Mouse (Mus musculus): ENCODE results near the gene Slc44a4. TPM values are rescaled to one million over a fixed set of nuclear protein-coding genes. Genes with fewer than 3 reads are reported as not detected.

Gene Slc44a4
- polyA plus RNA-seq (2021; fragmentation: Nextera tagmentation): 0.48 TPM in 2 replicates
- long read RNA-seq, experiment 1, partial matches to known transcripts: 1 of 1 reads
- long read RNA-seq, experiment 1, other reads (novel, unspliced or antisense): 0 of 1 reads
- long read RNA-seq, experiment 2, partial matches to known transcripts: 3 of 3 reads
- long read RNA-seq, experiment 2, other reads (novel, unspliced or antisense): 0 of 3 reads

DNA sequence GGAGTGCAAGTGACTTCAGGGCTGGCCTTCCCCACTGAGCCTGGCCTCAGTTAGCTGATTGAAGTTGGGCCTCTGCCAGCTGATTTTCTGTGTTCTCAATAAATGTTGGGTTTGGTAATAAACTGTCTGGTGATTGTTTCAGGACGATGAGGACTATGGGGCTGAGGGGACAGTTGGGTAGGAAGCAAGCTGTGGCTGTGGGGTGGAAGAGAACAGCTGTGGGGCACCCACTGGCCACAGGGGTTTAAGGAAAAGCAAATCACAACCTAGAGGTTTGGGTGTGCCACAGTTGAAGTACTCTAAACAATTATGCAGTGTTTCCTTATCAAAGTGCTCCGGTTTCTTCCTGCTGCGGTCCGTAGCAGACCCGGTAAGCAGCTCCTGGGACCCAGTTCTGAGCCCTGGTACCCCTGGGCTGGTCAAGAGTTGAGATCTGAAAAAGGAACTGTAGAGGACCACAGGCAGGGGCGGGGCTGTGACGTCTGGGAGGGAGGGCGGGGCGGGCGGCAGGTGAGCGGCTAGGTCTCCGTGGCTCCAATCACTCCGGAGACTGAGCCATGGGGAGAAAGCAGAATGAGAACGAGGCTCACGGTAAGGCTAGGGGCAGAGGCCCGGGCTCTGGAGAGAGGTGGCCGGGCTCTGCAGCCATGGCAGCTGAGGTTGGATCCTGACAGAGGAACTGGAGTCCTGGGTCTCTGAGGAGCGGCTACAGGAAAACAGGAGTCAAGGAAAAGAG lies at the start of gene Slc44a4:
Gene Slc44a4 (plus strand): TSS at position 537 of the 736 bp plus-strand sequence.

DNA sequence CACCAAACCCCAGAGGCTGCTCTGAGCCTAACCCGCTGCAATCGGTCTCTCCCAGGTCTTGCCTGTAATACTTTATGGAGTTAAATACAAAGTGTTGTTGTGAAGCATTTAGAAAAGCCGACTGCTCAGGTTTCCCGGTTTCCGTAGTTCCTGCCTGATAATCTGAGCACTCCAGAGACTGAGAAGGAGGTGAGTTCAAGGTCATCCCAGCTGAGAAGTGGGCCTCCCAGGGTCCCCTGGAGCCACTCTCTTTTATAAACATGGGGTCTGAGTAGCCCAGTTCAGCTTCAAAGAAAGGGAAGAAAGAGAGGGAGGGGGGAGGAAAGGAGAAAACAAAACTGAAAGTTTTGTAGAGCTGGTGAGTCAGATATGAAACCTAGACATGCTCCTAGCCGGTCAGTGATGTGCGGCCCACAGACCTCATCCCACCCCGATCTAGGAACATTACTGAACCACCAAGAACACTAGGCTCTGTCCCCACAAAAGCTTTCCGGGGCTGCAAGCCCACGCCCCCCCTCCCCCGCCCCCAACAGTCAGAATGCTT lies 34.9 kb upstream of the Slc44a4 start, which contains the start of gene Zbtb12:
Gene Zbtb12 (plus strand): TSS at position 148 of the 544 bp plus-strand sequence.

DNA sequence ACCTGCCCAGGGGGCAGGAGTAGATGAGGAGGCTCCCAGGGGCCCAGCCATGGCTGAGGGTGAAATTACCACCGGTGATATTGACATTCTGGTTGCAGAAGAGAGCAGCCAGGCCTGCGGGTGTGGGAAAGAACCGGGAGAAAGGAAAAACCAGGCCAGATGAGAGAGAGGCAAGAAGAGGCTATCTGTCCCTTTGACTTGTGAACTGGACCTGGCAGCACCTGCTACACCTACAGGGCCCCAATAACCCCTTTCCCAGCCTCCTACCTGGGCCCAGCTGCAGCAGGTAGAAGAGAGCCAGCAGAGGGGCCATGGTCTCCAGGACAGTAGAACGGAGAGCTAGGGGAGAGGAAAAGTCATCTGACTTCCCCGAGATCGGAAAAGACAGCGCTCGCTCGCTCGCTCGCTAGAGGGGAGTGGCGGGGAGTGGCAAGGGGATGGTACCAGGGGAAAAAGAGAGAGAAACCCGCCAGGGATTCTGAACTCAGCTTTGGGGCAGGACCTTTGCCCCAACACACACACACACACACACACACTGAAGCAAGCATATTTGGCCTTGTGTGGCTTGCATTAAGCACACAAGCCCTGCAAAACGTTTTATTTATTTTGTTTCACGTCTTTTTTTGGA lies 32.5 kb upstream of the Slc44a4 start, which contains the start of gene Gm20547:
Gene Gm20547 (minus strand): TSS at position 360 of the 628 bp plus-strand sequence.

DNA sequence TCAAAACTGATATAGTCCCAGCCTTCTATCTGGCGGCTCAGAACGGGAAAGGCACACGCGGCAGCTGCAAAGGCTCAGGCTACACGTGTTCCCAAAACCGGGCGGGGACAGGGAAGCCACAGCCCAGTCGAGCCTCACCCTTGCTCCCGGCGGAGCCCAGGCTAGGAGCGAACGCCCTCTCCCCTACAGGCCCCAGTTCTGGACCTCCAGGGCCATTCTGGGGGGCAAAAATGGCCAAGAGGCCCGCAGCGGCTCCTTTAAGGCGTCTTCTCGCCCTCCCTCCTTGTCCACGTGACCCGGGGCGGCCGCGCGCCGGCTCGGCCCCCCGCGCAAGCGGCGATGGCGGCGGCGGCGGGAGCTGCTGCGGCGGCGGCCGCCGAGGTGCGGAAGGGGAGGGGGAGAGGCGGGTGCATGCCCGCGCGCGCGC lies 16.1 kb upstream of the Slc44a4 start, which contains the start of the genes C2 and Ehmt2:
Gene C2 (minus strand): TSS at position 106 of the 427 bp plus-strand sequence.
Gene Ehmt2 (plus strand): TSS at position 310 of the 427 bp plus-strand sequence.

DNA sequence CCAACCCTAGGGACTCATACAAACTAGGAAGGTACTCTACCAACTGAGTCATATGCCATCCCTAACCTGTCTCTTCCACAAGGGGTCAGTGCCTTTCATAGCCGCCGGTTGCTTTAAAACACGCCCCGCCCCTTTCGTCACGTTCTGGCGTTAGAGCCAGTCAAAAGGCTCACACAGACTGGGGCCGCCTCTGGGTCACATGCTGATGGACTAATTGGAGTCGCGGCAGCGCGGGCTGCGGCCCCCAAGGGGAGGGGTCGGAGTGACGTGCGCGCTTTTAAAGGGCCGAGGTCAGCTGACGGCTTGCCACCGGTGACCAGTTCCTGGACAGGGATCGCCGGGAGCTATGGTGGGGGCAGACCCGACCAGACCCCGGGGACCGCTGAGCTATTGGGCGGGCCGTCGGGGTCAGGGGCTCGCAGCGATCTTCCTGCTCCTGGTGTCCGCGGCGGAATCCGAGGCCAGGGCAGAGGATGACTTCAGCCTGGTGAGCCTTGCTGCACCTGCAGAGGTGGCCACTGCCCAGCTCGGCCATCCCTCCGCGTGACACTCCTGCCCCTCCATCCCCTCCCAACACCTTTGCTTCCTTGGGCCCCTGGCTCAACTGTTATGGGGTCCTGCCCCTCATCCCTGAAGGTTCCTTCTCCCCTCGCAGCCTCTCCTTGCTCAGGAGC lies 16.9 kb downstream of the Slc44a4 start, which contains the start of gene Neu1:
Gene Neu1 (plus strand): TSS at position 193 of the 674 bp plus-strand sequence.

DNA sequence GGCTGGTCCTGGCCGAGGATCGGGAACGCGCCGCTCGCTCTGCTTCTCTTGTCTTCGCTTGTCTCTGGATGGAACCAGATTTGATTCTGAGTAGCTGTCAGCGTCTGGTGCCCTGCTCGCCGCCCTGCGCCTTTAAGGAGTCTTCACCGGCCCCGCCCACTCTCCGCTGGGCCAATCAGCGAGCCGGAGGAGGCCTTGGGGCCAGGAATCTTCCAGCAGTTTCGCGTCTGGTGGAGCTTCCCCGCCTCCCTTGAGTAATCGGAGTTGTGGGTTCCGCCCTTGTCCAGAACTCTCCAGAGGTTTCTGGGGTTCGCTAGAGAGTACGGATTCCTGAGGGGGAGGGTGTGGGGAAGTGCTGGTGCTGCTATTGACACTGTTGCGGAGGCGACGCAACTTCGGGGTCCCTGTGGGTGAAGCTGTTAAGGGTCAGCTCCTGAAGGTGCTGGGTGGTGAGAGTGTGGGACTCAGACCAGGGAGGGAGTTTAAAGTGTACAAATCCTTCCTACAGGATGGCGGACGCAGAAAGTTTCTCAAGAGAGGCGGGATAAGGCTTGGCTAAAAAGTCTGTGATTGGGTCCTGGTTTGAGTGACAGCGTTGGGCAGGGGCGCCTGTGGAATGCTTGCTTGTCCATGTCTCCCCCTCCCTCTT lies 45.0 kb downstream of the Slc44a4 start, which contains the start of gene Hspa1b:
Gene Hspa1b (minus strand): TSS at position 109 of the 649 bp plus-strand sequence.

DNA sequence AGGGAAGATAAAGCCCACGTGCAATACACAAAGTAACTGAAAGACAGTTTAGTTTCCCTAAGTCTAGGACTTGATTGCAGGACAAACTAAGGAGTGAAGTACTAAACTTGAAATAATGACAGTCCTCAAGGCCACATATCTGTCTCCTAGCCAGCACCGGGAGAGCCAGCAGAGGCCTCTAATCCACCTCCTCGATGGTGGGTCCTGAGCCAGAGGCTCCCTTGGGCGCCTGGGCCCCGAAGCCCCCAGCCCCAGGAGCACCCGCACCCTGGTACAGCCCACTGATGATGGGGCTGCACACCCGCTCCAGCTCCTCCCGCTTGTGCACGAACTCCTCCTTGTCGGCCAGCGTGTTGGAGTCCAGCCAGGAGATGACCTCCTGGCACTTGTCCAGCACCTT lies 55.6 kb downstream of the Slc44a4 start, which contains the start of gene Gm20481:
Gene Gm20481 (plus strand): TSS at position 91 of the 400 bp plus-strand sequence.

DNA sequence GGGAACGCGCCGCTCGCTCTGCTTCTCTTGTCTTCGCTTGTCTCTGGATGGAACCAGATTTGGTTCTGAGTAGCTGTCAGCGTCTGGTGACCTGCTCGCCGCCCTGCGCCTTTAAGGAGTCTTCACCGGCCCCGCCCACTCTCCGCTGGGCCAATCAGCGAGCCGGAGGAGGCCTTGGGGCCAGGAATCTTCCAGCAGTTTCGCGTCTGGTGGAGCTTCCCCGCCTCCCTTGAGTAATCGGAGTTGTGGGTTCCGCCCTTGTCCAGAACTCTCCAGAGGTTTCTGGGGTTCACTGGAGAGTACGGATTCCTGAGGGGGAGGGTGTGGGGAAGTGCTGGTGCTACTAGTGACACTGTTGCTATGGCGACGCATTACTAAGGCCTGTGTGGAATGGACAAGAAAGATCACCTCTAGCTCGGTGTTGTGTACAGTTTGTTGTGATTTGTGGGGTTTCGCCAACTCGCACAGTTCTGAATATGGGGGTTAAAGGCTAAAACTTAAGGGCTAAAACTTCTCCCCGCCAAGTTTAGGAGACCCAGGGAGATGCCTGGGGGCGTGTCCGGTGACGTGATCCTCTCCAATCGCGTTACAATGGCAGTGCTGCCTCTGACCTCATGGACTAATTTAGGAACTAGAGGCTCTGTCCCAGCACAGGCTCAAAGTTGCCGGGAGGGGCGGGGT lies 57.9 kb downstream of the Slc44a4 start, which contains the start of the genes Hspa1a and Hspa1l:
Gene Hspa1a (minus strand): TSS at position 88 of the 681 bp plus-strand sequence.
Gene Hspa1l (plus strand): TSS at position 635 of the 681 bp plus-strand sequence.

Other genes with a start within 250 kb of the Slc44a4 start
- 0.04 and 0.10 TPM in 2 replicates for gene Tnxb, start 243.9 kb upstream of the Slc44a4 start, polyA plus RNA-seq (2021; fragmentation: Nextera tagmentation)
- gene C4b, start 170.6 kb upstream of the Slc44a4 start, polyA plus RNA-seq (2021; fragmentation: Nextera tagmentation): 3.9 and 8.9 TPM in 2 replicates
- gene Cyp21a1, start 109.9 kb upstream of the Slc44a4 start, polyA plus RNA-seq (2021; fragmentation: Nextera tagmentation): not detected in 2 replicates
- 60.8 and 64.9 TPM in 2 replicates for gene Stk19, start 77.5 kb upstream of the Slc44a4 start, polyA plus RNA-seq (2021; fragmentation: Nextera tagmentation)
- 25.6 and 26.2 TPM in 2 replicates for gene Dxo, start 77.4 kb upstream of the Slc44a4 start, polyA plus RNA-seq (2021; fragmentation: Nextera tagmentation)
- gene Skiv2l, start 64.3 kb upstream of the Slc44a4 start, polyA plus RNA-seq (2021; fragmentation: Nextera tagmentation): 20.2 and 21.7 TPM in 2 replicates
- gene Nelfe, start 64.1 kb upstream of the Slc44a4 start, polyA plus RNA-seq (2021; fragmentation: Nextera tagmentation): 34.1 and 37.6 TPM in 2 replicates
- 0.39 and 0.50 TPM in 2 replicates for gene Cfb, start 51.9 kb upstream of the Slc44a4 start, polyA plus RNA-seq (2021; fragmentation: Nextera tagmentation)
- 0.17 and 0.25 TPM in 2 replicates for gene Zbtb12, start 35.0 kb upstream of the Slc44a4 start, polyA plus RNA-seq (2021; fragmentation: Nextera tagmentation)
- gene Gm20547, start 32.4 kb upstream of the Slc44a4 start, polyA plus RNA-seq (2021; fragmentation: Nextera tagmentation): not detected in 2 replicates
- 2.7 and 3.3 TPM in 2 replicates for gene C2, start 16.2 kb upstream of the Slc44a4 start, polyA plus RNA-seq (2021; fragmentation: Nextera tagmentation)
- 20.4 and 20.9 TPM in 2 replicates for gene Ehmt2, start 16.0 kb upstream of the Slc44a4 start, polyA plus RNA-seq (2021; fragmentation: Nextera tagmentation)
- 30.2 and 37.0 TPM in 2 replicates for gene Neu1, start 16.8 kb downstream of the Slc44a4 start, polyA plus RNA-seq (2021; fragmentation: Nextera tagmentation)
- gene Hspa1b, start 44.8 kb downstream of the Slc44a4 start, polyA plus RNA-seq (2021; fragmentation: Nextera tagmentation): 0.48 and 1.1 TPM in 2 replicates
- gene Gm20481, start 55.4 kb downstream of the Slc44a4 start, polyA plus RNA-seq (2021; fragmentation: Nextera tagmentation): not detected in 2 replicates
- 5.3 and 7.0 TPM in 2 replicates for gene Hspa1a, start 57.7 kb downstream of the Slc44a4 start, polyA plus RNA-seq (2021; fragmentation: Nextera tagmentation)
- gene Hspa1l, start 58.2 kb downstream of the Slc44a4 start, polyA plus RNA-seq (2021; fragmentation: Nextera tagmentation): 0.90 and 1.5 TPM in 2 replicates
- gene Lsm2, start 67.4 kb downstream of the Slc44a4 start, polyA plus RNA-seq (2021; fragmentation: Nextera tagmentation): 33.6 and 33.9 TPM in 2 replicates
- 15.7 and 17.2 TPM in 2 replicates for gene Vars, start 86.5 kb downstream of the Slc44a4 start, polyA plus RNA-seq (2021; fragmentation: Nextera tagmentation)
- gene Vwa7, start 102.1 kb downstream of the Slc44a4 start, polyA plus RNA-seq (2021; fragmentation: Nextera tagmentation): 0.13 and 0.25 TPM in 2 replicates
- 0.89 and 0.92 TPM in 2 replicates for gene Sapcd1, start 113.5 kb downstream of the Slc44a4 start, polyA plus RNA-seq (2021; fragmentation: Nextera tagmentation)
- gene Msh5, start 132.3 kb downstream of the Slc44a4 start, polyA plus RNA-seq (2021; fragmentation: Nextera tagmentation): 0.37 and 0.45 TPM in 2 replicates
- 22.7 and 26.4 TPM in 2 replicates for gene Clic1, start 135.5 kb downstream of the Slc44a4 start, polyA plus RNA-seq (2021; fragmentation: Nextera tagmentation)
- gene Ddah2, start 144.6 kb downstream of the Slc44a4 start, polyA plus RNA-seq (2021; fragmentation: Nextera tagmentation): 20.0 and 22.8 TPM in 2 replicates
- gene Ly6g6c, start 150.9 kb downstream of the Slc44a4 start, polyA plus RNA-seq (2021; fragmentation: Nextera tagmentation): not detected in 2 replicates
- not detected in 2 replicates for gene Mpig6b, start 151.7 kb downstream of the Slc44a4 start, polyA plus RNA-seq (2021; fragmentation: Nextera tagmentation)
- gene Ly6g6e, start 162.4 kb downstream of the Slc44a4 start, polyA plus RNA-seq (2021; fragmentation: Nextera tagmentation): 2.4 and 3.7 TPM in 2 replicates
- 1.6 and 2.3 TPM in 2 replicates for gene Ly6g6d, start 163.6 kb downstream of the Slc44a4 start, polyA plus RNA-seq (2021; fragmentation: Nextera tagmentation)
- 1.6 and 2.2 TPM in 2 replicates for gene Ly6g6f, start 171.1 kb downstream of the Slc44a4 start, polyA plus RNA-seq (2021; fragmentation: Nextera tagmentation)
- 102 and 121 TPM in 2 replicates for gene Abhd16a, start 174.8 kb downstream of the Slc44a4 start, polyA plus RNA-seq (2021; fragmentation: Nextera tagmentation)
- gene Ly6g5c, start 193.8 kb downstream of the Slc44a4 start, polyA plus RNA-seq (2021; fragmentation: Nextera tagmentation): not detected in 2 replicates
- not detected in 2 replicates for gene Ly6g5b, start 201.0 kb downstream of the Slc44a4 start, polyA plus RNA-seq (2021; fragmentation: Nextera tagmentation)
- 21.2 and 22.7 TPM in 2 replicates for gene Gpank1, start 207.0 kb downstream of the Slc44a4 start, polyA plus RNA-seq (2021; fragmentation: Nextera tagmentation)
- gene Csnk2b, start 207.6 kb downstream of the Slc44a4 start, polyA plus RNA-seq (2021; fragmentation: Nextera tagmentation): 240 and 277 TPM in 2 replicates
- 32.3 and 43.2 TPM in 2 replicates for gene D17H6S53E, start 211.9 kb downstream of the Slc44a4 start, polyA plus RNA-seq (2021; fragmentation: Nextera tagmentation)
- not detected in 2 replicates for gene Apom, start 217.6 kb downstream of the Slc44a4 start, polyA plus RNA-seq (2021; fragmentation: Nextera tagmentation)
- gene Bag6, start 220.7 kb downstream of the Slc44a4 start, polyA plus RNA-seq (2021; fragmentation: Nextera tagmentation): 59.0 and 84.6 TPM in 2 replicates